Mouse (Mus musculus) cortical plate, adult 2 months (tissue): ENCODE measurements around the gene Gm29427. TPM values are rescaled to one million over a fixed set of nuclear protein-coding genes. Genes with fewer than 3 reads are reported as not detected.

Source experiments
- H3K27ac ChIP-seq: fragments of 200-500 bp; 2 replicates; pipeline ENCODE4 v1.5.1; 2012; ENCODE audit warnings: low read length, control low read depth, inconsistent platforms; ENCODE audit not compliant: insufficient read depth
- H3K4me1 ChIP-seq: fragments of 200-500 bp; 2 replicates; pipeline ENCODE4 v1.6.1; 2011; ENCODE audit warnings: low read length; ENCODE audit not compliant: control insufficient read depth, insufficient read depth
- H3K4me3 ChIP-seq: fragments of 200-500 bp; 2 replicates; pipeline ENCODE4 v1.5.1; 2011; ENCODE audit warnings: mild to moderate bottlenecking, low read length, control low read depth; ENCODE audit not compliant: insufficient read depth
- CTCF ChIP-seq: fragments of 200-500 bp; IDR thresholded peaks from 2 replicates; pipeline ENCODE4 v1.5.1; 2011; ENCODE audit warnings: mild to moderate bottlenecking, control low read depth, low read length; ENCODE audit not compliant: insufficient read depth; ENCODE audit errors: extremely low read depth
- POLR2A ChIP-seq: fragments of 200-500 bp; IDR thresholded peaks from 2 replicates; pipeline ENCODE4 v1.6.1; 2011; ENCODE audit warnings: mild to moderate bottlenecking, low read length, control low read depth; ENCODE audit not compliant: insufficient read depth; ENCODE audit errors: extremely low read depth
- polyA plus RNA-seq: library from polyadenylated mRNA; depleted of rRNA; stranded (reverse); fragments of >200 nt; gene quantifications from 2 replicates; pipeline ENCODE4 v1.2.3, GENCODE M21; 2012

Gm29427 gene
- polyA plus RNA-seq, 1 experiment, result 0.10 TPM

DNA sequence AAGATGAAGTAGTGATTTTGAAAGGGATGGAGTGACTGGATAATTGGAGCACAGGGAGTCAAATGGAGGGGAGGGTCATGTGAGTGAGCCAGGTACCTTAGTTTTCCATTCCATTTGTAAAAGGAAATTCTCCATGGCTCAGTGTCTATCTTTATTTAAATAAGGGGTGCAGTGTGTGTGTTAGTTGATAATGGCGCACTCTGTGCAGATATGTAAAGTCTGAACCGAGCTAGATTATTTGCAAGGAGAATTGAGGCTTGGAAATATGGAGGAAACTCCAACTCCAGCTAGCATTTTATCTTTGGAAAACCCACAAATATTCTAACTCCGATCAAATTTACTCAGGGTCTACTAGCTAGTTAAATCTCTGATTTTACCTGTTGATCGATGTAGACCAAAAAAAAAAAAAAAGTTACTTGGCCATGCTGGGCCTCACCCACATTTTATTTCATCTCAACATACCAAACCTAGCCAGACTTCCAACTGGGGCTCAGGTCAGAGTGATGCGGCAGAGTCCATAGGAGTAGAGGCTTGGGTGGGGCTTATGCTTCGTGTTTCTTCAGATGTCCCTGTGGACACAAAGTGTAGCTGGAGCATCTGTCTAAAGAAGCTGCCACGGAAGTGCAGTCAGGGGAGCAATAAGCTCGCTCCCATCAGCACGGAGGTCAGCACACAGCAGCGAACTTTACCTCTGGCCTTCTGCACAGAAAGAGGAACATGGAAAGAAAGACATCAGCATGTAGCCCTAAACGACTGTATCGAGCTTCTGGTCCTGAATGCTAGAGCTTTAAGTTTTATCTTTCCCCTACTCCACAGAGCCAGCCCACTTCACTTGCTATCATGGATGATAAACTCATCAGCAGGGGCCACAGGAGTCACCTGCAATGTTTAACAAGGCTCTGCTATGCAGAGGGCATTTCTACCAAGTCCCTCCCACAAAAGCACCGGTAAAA, 17.4 kb upstream of the Gm29427 start:
- no peak for TF ChIP-seq POLR2A
- TF ChIP-seq CTCF, result no peak
- H3K4me1 ChIP-seq, result no peaks in the 10 kb centered on the region
- no peak overlapping the region for H3K27ac ChIP-seq
- H3K4me3 ChIP-seq, result no peak overlapping the region

GRCm38 (mm10) chr1:130731741-130732337, 16.2 kb upstream of the Gm29427 start, which contains the start of gene AA986860:
Gene AA986860, plus strand, starts transcription at chr1:130731976.
- no peak within 1 kb of the TSS for H3K27ac ChIP-seq
- no peak within 1 kb of the TSS for H3K4me3 ChIP-seq
- no peaks in the 10 kb centered on the region for H3K4me1 ChIP-seq
- TF ChIP-seq POLR2A, result no peak
- TF ChIP-seq CTCF, result no peak

DNA sequence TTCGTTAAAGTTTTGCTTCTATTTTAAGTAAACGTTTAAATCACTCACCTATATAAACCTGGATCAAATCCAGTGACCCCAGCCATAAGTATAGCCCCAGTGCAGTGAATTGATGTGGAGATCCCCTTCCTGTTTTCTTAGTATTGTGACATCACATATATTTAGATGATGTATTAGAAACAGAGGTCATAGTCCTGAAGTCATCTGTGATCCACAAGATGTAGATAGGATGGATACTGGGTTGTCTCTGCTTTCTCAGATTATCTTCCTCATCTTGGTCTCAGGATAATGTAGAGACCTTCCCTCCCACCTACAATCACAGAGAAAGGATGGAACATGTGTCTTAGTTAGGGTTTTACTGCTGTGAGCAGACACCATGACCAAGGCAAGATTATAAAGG, 13.6 kb upstream of the Gm29427 start, which contains the start of gene Pfkfb2:
Pfkfb2 (minus strand) TSS at position 101 of the 400 bp plus-strand sequence.
- Histone ChIP-seq H3K4me3 (no peak within 1 kb of the TSS), H3K27ac (no peak within 1 kb of the TSS), H3K4me1 (no peaks in the 10 kb centered on the region)
- TF ChIP-seq POLR2A (no peak), CTCF (no peak)

- Histone ChIP-seq H3K4me1 (no peaks in the 10 kb centered on the region), H3K27ac (no peak overlapping the region), H3K4me3 (no peak overlapping the region)
- TF ChIP-seq CTCF, result no peak
- TF ChIP-seq POLR2A, result no peak
Measured at GRCm38 (mm10) chr1:130728708-130729107, 13.1 kb upstream of the Gm29427 start.

GRCm38 (mm10) chr1:130728070-130728469, 12.5 kb upstream of the Gm29427 start:
- TF ChIP-seq POLR2A (no peak), CTCF (no peak)
- Histone ChIP-seq H3K27ac (no peak overlapping the region), H3K4me1 (no peaks in the 10 kb centered on the region), H3K4me3 (no peak overlapping the region)

DNA sequence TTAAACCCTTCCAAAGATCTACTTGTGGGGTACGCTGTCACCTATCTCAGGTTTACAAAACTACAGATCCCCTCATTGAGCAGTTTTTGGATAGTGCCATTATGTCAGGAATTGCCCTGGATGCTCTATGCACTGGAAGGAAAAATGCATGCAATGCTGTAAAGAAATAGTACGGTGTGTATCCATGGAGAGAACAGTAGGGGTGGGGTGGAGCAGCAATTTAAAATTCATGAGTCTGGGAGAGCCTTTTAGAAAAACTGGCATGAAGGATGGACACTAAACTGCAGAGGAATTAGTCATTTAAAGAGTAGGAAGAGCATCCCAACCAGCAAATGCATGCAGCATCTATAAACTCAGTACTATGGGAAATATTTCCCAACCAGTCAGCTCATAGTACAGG, 10.8 kb upstream of the Gm29427 start:
- TF ChIP-seq CTCF (no peak), POLR2A (no peak)
- H3K4me1 ChIP-seq, result no peaks in the 10 kb centered on the region
- no peak overlapping the region for H3K4me3 ChIP-seq
- no peak overlapping the region for H3K27ac ChIP-seq

DNA sequence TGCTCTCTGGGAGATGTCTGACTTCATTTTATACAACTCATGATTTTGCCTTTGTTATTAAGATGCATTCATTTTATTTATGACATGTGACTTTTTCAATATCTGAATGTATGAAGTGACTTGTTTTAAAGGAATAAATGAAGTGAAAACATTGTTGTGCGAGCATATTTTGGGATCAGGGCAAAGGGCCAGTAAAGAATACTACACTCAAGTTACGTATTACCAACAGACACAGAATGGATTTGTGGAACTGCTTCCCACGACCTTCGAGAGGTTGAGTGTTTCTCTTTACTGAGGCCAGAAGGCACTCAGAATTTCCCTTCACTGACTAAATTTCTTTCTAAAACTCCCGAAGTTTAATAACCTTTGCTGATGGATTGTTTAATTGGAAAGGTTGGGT, 8.6 kb upstream of the Gm29427 start:
- H3K27ac ChIP-seq, result no peak overlapping the region
- no peak overlapping the region for H3K4me3 ChIP-seq
- TF ChIP-seq CTCF, result no peak
- no peak for TF ChIP-seq POLR2A
- peaks cover under 1% of the 10 kb centered on the region; the same call in 1 of the 2 replicates for H3K4me1 ChIP-seq

DNA sequence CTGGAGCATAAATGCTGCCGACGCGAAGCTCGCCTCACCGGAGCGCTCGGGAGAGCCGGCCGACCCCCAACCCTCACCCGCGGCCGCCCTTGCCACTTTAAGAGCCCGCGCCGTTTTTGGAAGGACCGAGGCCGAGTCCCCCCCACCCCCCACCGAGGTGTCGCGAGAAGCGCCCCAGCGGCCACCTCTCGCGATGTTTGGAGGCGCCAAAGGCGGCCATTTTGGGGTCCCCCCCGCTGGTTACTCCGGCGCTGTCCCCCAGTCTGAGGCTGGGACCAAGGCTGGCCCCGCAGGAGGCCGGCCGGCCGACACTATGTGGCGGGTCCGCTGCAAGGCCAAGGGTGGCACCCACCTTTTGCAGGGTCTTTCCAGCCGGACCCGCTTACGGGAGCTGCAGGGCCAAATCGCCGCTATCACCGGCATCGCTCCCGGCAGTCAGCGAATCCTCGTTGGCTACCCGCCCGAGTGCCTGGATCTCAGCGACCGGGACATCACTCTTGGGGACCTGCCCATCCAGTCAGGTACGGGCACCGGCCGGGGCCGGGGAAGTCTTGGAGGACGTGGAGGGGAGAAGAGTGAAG, 1.8 kb upstream of the Gm29427 start, which contains the start of gene Yod1:
Yod1 (plus strand) TSS at position 37 of the 581 bp plus-strand sequence.
- Histone ChIP-seq H3K4me1 (peaks cover 5% of the 10 kb centered on the region), H3K27ac (peak within 1 kb of the TSS; percentile 97), H3K4me3 (peak within 1 kb of the TSS; percentile 95)
- 0 out of 2 replicates have a peak, but pooled peaks have one; percentile 35 for TF ChIP-seq POLR2A
- TF ChIP-seq CTCF, result no peak

- Histone ChIP-seq H3K27ac (peak overlapping the region; percentile 88), H3K4me1 (peaks cover 5% of the 10 kb centered on the region), H3K4me3 (peak overlapping the region; percentile 95)
- no peak for TF ChIP-seq CTCF
- TF ChIP-seq POLR2A, result no peak
Measured at GRCm38 (mm10) chr1:130716513-130717290, 1.1 kb upstream of the Gm29427 start.
